Mouse (Mus musculus) heart, postnatal 0 days (tissue): ENCODE results near the gene Dctn3.
"Not testable (repeated sequence)": the region's sequence is repeated elsewhere in the genome, so short reads cannot be mapped to it uniquely, and the experiment has no call there.

Experiments
- CTCF ChIP-seq: IDR thresholded peaks from 2 replicates; pipeline ENCODE4 v1.5.1; 2016; ENCODE audit warnings: antibody characterized with exemption, control low read depth, low read depth
- EP300 ChIP-seq: IDR thresholded peaks from 2 replicates; pipeline ENCODE4 v1.6.1; 2016; ENCODE audit warnings: antibody characterized with exemption, low read depth

DNA sequence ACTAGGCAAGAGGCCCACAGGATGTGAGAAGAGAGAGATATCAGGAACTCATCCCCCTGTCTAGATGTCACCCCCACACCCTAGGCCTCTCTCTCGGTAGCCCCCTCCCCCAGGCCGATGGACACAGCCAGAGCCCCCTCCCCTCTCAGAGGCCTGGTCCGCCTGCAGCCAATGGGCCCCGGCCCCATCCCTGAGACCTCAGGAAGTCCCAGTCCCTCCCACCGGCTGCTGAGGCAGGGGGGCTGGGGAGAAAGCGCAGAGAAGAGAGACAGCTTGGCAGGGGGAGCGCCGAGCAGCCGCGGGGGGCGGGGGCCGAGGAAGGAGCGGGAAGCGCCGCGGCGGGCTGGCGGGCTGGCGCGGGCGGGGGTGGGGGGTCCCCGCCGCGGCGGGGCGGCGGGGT, 39.7 kb downstream of the Dctn3 start:
- not testable (repeated sequence) for TF ChIP-seq EP300, CTCF
